Mouse (Mus musculus) right cerebral cortex, postnatal 14 days (tissue): ENCODE measurements around the gene Klhdc2.
A peak's percentile ranks its signal among the peaks of the same experiment; 100 is the strongest.

Experiments
- DNase-seq: peaks from one replicate; pipeline ENCODE4 v3.0.0; 2022

Gene Klhdc2

DNA sequence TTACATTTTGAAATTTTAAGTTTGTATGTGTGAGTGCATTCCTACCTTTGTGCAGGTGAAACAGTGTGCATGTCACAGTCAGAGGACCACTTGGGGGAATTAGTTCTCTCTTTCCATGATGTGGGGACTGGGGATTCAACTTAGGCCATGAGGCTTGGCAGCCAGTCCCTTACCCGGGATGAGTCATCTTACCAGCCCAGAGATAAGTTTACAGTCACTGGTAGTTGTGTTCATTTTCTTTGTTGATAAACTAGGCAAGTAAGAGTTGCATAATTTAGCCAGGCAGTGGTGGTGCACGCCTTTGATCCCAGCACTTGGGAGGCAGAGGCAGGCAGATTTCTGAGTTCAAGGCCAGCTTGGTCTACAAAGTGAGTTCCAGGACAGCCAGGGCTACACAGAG is 7.6 kb downstream of the Klhdc2 start:
- no peak for DNase-seq

DNA sequence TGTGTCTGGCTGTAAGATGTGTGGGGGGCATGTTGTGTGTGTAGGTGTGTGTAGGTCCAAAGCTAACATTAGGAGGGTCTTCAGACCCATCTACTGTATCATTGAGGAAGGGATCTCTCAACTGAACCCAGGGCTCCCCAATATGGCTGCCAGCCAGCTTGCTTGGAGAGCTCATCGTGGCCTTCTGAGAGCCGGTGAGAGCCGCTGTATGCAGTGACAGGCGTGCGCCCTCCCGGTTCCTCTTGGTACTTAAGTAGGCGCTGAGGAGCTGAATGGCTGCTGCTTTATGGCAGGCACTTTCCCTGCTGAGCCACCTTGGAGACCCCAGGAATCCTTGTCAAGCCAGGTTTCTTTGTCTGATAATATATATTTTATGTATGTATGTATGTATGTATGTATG is 9.9 kb downstream of the Klhdc2 start:
- DNase-seq = no peak

DNA sequence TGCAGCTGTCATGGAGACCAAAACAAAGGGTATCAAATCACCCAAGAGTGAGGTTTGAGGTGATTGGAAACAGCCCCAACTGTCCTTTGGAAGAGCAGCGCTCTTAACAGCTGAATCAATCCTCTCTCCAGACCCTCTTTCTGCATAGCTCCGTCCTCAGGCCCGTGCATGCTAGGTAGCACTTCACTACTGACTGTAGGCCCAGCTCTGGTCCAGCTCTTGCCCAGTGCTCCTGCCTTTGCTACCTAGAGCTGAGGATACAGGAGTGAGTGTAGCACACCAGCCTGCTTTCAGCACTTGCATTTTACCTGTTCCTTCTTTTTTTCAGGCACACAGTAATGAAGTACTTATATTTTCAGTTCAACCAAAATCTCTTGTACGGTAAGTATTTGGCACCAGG is 13.2 kb downstream of the Klhdc2 start:
- no peak for DNase-seq

DNA sequence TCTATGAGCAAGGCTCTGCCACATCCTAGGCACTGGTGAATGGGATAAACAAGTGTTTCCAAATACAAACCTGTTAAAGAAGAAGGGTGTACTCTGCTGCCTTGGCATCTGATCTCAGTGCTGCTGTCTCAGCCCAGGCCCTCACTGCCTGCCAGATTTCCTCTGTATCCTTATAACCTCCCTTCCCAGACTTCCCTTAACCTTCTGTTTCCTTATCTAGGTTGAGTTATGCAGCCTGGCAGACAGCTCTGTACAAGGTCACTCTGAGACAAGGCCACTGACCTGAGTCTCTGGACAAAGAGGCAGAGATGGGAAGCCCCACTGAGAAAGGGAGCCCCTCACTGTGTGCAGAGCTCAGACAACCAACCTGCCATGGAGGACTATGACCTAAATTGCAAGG is 21.9 kb downstream of the Klhdc2 start:
- DNase-seq = no peak

DNA sequence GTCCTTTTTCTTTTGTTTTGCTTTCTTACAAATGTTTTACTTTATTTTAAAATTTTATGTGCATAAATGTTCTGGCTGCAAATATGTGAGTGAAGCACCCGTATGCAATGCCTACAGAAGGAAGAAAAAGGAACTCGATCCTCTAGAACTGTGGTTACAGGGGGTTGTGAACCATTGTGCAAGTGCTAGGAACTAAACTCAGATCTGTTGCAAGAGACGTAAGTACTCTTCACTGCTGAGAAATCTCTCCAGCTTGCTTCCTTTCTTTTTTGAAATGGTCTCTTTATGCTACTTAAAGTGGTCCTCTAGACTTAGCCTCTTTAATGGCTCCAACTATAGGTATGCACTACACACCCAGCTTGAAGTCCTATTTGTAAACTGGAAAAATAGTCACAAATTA is 34.7 kb downstream of the Klhdc2 start:
- DNase-seq = no peak

DNA sequence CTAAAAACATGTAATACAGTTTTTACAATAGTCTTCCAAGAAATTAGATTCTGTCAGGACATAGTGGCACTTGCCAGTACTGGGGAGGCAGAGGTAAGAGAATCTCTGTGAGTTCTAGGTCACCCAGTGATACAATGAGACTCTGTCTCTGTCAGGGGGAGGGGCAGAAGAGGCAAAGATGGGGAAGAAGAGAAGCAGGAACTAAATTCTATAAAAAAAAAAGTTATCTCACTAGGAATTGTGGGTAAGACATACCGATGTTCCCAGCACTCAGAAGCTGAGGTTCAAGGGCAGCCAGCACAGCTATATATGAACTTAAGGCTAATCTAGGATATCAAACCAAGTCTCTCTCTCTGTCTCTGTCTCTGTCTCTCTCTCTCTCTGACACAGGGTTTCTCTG is 35.7 kb downstream of the Klhdc2 start:
- DNase-seq = no peak

DNA sequence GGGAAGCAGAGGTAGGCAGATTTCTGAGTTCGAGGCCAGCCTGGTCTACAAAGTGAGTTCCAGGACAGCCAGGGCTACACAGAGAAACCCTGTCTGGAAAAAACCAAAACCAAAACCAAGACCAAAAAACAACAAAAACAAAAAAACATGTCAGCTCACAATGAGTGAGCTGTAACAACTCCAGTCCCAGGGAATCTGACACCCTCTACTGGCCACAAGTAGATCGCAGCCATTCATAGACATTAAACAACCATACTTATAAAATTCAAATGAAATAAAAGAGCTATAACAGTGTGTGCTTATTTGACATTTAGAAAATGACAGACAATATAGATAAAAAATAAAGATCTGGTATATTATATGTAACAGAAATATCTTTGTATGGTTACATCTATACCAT is 37.1 kb downstream of the Klhdc2 start:
- peak; percentile 14 for DNase-seq

DNA sequence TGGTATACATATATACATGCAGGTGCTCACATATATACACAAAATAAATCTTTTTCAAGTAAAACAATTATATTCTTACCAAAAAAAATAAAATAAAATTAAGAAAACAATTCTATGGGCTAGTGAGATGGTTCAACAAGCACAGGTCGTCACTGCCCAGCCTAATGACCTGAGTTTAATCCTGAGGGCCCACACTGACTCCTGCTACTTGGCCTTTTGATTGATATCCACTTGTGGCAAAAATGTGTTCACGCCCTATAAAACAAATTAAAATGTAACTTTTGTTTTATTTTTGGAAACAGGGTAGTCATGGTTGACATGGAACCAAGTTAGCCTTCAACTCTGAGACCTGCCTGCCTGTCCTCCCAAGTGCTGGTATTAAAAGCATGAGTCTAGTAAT is 53.4 kb downstream of the Klhdc2 start:
- DNase-seq = no peak

DNA sequence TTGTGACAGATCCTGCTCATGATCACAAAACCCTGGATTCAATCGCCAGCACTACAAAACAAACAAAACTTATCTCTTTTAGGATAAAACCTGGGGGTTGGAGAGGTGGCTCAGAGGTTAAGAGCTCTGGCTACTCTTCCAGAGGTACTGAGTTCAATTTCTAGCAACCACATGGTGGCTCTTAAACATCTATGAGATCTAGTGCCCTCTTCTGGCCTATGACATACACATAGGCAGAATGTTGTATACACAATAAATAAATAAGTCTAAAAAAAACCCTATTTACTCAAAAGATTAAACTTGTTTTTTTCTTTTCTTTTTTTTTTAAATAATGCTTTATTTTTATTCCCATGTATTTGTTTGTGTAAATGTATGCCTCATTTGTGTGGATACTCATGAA is 55.2 kb downstream of the Klhdc2 start:
- DNase-seq = no peak

DNA sequence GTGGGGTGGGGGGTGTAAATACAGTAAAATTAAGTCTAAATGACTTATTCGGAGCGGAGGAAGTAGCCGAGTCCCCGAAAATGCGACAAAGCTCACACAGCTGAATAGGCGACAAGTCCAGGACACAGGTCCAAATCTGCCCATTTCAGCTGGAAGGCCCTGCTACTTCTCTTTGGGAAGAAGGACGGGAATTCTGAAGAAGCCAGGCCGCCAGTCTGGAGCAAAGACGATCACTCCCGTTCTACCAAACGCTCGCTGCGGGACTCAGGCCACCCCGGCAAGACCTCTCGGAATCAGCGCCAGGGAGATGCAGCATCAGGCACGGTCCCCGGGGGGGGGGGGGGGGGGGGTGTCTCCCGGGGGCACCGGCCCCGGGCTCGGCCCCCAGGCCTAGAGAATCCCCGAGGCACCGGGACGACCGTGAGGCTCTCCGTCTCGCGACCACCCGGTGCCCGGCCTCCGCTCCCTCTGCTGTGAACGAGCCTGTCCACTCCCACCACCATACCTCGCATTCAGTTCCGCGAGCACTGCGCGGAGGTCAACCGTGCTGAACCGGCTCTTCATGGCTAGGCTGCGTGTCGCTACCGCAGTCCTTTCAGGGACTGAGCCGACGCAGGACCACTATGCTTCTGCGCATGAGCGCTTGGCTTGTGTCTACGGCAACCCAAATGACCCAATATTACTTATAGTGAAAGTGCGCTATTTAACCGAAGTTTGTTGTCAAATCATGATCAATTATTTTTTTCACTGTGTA is 60.2 kb downstream of the Klhdc2 start, which contains the start of gene Nemf:
Gene Nemf (minus strand): TSS at position 620 of the 754 bp plus-strand sequence.
- DNase-seq = peak; percentile 79

DNA sequence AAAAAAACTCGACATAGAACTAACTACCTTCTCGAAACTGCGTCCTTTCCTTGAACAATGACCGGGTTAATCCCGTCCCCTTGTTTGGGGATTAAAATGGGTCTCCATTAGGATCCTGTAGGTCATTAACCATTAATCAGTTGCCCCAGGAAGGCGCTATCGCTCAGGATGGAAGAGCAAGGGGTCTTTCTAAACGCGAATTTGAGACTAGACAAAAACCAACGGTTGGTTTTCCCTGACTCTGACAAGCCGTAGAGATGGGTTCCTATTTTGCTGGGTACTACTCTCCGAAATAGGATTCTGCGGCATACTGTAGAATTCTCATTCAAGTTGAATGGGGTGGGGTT is 60.8 kb downstream of the Klhdc2 start:
- DNase-seq = no peak
